Mouse (Mus musculus): ENCODE data around the gene Pou2f2.

DNA sequence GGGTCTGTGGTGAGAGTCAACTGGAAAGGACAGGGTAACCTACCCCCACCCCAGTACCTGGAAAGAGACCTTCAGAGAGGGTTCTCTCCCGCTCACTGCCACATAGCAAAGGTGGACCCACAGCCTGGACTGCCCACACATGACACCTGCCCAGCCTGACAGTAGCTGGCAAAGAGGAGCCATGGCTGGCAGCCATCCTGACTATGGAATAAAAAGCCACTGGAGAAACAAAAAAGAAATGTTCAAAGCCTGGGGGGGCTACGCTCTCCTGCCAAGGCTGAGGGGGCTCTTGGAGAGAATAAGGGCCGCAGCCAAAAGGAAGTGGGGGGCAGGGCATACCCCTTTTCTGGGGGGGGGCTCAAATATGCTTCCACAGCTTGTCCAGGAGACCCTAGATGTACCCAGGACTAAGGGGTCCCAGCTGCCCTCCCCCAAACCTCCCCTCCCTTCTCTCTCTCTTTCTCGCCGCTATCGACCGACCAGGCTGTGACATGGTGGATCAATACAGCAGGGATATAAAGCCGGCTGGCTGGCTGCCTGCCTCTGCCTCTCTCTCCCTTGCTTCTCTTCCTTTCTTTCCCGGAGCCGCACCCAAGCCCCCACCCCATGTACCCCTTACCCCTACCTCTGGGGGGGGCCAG lies 27.5 kb downstream of the Pou2f2 start:
- no peak for TF ChIP-seq TBP (conservative IDR thresholded peaks at IDR 0.05; ENCODE audit: low read depth, low read length)
- no peak for TF ChIP-seq BHLHE40 (IDR thresholded peaks at IDR 0.05; ENCODE audit: low read depth, low read length)
- TF ChIP-seq CTCF (conservative IDR thresholded peaks at IDR 0.05 in 1 of 2, IDR thresholded peaks at IDR 0.05 in 1 of 2; ENCODE audit: low read depth in 2 of 2, low read length in 2 of 2), result no peak
- no peak for TF ChIP-seq UBTF (IDR thresholded peaks at IDR 0.05; ENCODE audit: low read depth, low read length)
- TF ChIP-seq IRF4 (IDR thresholded peaks at IDR 0.05; ENCODE audit: low read depth, low read length), result no peak
- no peak for TF ChIP-seq MYC (IDR thresholded peaks at IDR 0.05; ENCODE audit: low read depth, low read length)
- no peak for TF ChIP-seq POLR2A (IDR thresholded peaks at IDR 0.05; ENCODE audit: low read depth, low read length)
- TF ChIP-seq ZMIZ1 (IDR thresholded peaks at IDR 0.05; ENCODE audit: low read depth, low read length), result no peak
- TF ChIP-seq JUND (conservative IDR thresholded peaks at IDR 0.05; ENCODE audit: low read depth, low read length), result no peak
- TF ChIP-seq MEF2A (IDR thresholded peaks at IDR 0.05; ENCODE audit: borderline replicate concordance, low read depth, low read length), result no peak
- no peak for TF ChIP-seq JUN (IDR thresholded peaks at IDR 0.05; ENCODE audit: insufficient read depth, low read depth, low read length)
